Mouse (Mus musculus): ENCODE results near the gene Lpar5.

Gene Lpar5

GRCm38 (mm10) chr6:125119387-125119786 lies 51.7 kb downstream of the Lpar5 start:
- WGBS: 76% methylated on average over 8 of the region's 8 CpGs

- 81% methylated on average over 12 of the region's 12 CpGs for WGBS
Observed at GRCm38 (mm10) chr6:125128724-125129123, 61.0 kb downstream of the Lpar5 start.

DNA sequence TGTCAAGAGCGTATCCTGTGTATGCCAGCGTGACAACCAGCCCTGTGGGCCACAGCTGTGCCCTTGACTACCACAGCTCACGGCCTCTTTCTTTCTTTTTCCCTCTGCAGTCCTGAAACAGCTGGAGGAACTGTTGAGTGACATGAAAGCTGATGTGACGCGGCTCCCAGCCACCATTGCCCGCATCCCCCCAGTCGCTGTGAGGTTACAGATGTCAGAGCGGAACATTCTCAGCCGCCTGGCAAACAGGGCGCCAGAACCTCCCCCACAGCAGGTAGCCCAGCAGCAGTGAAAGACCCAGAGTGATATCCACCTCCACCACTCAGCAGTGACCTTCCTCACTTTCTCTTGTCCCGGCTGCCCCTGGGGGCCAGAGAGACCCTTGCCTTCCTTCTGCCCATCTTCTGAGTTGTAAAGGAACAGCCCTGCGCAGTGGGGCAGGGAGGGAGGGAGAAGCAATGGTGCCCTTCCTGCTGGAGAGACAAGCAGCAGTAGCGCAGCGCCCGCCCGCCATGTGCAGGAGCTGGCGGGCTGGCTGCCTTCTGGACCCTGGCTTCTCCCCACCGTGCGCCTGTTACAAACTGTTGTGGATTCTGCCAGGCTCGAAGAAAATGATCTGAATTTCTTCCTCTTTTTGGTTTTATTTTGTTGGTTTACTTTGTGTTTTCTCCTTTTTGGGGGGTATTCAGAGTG lies 62.1 kb downstream of the Lpar5 start:
- 81% methylated on average over 20 of the region's 20 CpGs for WGBS

DNA sequence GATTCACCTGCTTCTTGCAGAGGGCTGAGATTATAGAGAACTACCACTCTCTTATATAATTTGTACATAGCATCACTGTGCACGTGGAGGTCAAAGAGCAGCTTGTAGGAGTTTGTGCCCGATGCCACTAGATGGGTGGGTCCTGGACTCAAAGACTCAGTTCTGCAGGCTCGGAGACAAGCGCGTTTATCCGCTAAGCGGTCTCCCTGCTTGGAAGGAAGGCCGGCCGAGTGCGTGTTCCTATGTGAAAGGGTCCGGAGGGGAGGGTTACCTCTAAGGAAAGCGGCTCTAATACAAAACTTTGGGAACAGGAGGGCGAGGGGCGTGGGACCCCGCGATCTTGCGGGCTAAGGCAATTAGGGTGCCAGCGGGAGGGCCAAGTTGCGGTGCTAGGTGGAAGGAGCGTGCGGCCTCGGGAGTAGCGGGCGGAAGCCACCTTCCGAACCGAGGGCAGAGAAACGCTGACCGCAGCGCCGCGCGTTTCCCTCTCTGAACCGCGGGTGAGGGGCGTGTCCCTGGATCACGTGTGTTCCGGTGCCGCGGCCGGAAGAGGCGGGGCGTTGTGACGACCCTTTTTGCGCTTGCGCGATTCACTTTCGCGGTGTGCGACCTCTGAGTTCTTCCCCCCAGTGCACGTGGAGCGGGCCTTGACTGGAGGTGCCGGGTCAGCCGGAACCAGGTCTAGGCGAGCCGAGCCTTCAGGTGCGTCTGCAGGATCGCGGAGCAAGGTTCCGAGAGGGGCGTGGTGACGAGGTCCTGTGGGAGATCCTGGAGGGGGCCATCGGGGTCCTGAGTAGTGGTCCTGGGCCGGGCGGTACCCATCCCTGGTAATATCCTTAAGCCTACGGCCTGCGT lies 63.8 kb downstream of the Lpar5 start, which contains the start of gene Nop2:
Nop2 (plus strand) TSS at position 608 of the 855 bp plus-strand sequence.
- WGBS: under 1% methylated on average over 66 of the region's 66 CpGs
